Mouse (Mus musculus) lung, adult 2 months (tissue): ENCODE measurements at regions not wholly inside any gene's neighbourhood (a gene's known extent, or its start where the extent isn't known, plus 50 kb on each side); places are given as distances from the start of the nearest gene placed in this dataset.

ENCODE experiments used
- DNase-seq: peaks from one replicate; pipeline ENCODE4 v3.0.0; 2022
- H3K4me1 ChIP-seq: fragments of 200-500 bp; 2 replicates; pipeline ENCODE4 v1.6.1; 2011; ENCODE audit warnings: low read length; ENCODE audit not compliant: control insufficient read depth, insufficient read depth
- H3K4me3 ChIP-seq: fragments of 200-500 bp; replicated peaks from 2 replicates; pipeline ENCODE3; 2011; ENCODE audit warnings: low read depth, mild to moderate bottlenecking, control low read depth, low read length; ENCODE audit errors: extremely low read depth
- CTCF ChIP-seq: fragments of 200-500 bp; IDR thresholded peaks from 2 replicates; pipeline ENCODE4 v1.5.1; 2011; ENCODE audit warnings: mild to moderate bottlenecking, low read length, control low read depth; ENCODE audit not compliant: insufficient read depth
- POLR2A ChIP-seq: fragments of 200-500 bp; IDR thresholded peaks from 2 replicates; pipeline ENCODE4 v1.6.1; 2011; ENCODE audit warnings: low read depth, mild to moderate bottlenecking, control low read depth, low read length, borderline replicate concordance; ENCODE audit errors: extremely low read depth
- WGBS: fragments of 180-500 bp; shearing (Covaris S2); methylation state at CpG from one replicate; pipeline ENCODE4 v1.1.7; 2018; 5-methylcytosine and 5-hydroxymethylcytosine counted together

DNA sequence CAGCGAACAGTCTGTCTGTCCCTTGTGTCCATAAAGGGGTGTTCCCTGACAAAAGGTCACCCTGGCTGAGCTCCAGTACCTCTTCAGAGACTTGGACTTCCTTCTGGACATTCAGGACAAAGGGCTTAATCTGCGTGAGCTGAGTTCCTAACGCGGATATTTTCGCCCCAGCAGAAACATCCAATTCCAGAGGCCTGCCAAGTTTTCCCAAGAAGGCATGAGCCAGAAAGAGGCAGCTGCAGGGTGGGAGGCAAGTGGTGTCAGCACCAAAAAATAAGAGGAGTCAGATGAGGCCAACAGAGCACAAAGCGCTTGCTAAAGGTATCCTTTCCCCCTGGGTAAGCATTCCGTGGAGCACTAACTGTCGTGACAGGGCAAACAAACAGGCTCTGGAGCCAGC lies 216.9 kb upstream of the Ccdc122 start:
- H3K4me1 ChIP-seq: peaks cover 16% of the 10 kb centered on the region
- DNase-seq: peak; percentile 71
- no peak overlapping the region for H3K4me3 ChIP-seq
- WGBS: 10% methylated on average over 8 of the region's 8 CpGs
- TF ChIP-seq CTCF (no peak), POLR2A (no peak)

- WGBS: 30% methylated on average over 10 of the region's 10 CpGs
- Histone ChIP-seq H3K4me1 (peaks cover 16% of the 10 kb centered on the region), H3K4me3 (peak overlapping the region; percentile 27)
- peak; percentile 65 for DNase-seq
- TF ChIP-seq CTCF (no peak), POLR2A (0 out of 2 replicates have a peak, but pooled peaks have one; percentile 34)
Observed at GRCm38 (mm10) chr14:76818256-76819010, 218.1 kb upstream of the Ccdc122 start.

GRCm38 (mm10) chr14:76817189-76817772 lies 219.3 kb upstream of the Ccdc122 start:
- Histone ChIP-seq H3K4me1 (peaks cover 16% of the 10 kb centered on the region), H3K4me3 (no peak overlapping the region)
- DNase-seq: peak; percentile 43
- no peak for TF ChIP-seq CTCF
- TF ChIP-seq POLR2A: no peak
- 66% methylated on average over 5 of the region's 5 CpGs for WGBS

DNA sequence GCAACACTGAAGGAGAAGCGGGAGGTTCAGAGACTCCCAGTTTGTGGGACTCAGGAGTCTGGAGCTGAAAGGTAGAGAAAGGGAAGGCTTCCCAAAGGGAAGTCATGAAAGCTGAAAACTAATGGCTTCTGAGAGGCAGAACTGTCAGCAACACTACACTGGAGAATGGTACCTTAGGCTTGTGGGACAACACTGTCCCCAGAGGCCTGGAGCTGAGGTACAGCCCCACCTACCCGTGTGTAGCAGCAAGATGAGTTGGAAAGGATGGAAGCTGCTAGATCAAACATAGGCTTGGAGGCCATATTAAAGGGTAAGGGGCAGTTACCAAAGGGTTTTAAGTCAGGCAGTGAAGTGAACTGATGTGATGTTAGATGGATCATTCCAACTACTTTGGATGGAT lies 219.9 kb upstream of the Ccdc122 start:
- Histone ChIP-seq H3K4me3 (no peak overlapping the region), H3K4me1 (peaks cover 16% of the 10 kb centered on the region)
- TF ChIP-seq POLR2A (no peak), CTCF (no peak)
- 79% methylated on average over 2 of the region's 2 CpGs for WGBS
- DNase-seq: no peak

DNA sequence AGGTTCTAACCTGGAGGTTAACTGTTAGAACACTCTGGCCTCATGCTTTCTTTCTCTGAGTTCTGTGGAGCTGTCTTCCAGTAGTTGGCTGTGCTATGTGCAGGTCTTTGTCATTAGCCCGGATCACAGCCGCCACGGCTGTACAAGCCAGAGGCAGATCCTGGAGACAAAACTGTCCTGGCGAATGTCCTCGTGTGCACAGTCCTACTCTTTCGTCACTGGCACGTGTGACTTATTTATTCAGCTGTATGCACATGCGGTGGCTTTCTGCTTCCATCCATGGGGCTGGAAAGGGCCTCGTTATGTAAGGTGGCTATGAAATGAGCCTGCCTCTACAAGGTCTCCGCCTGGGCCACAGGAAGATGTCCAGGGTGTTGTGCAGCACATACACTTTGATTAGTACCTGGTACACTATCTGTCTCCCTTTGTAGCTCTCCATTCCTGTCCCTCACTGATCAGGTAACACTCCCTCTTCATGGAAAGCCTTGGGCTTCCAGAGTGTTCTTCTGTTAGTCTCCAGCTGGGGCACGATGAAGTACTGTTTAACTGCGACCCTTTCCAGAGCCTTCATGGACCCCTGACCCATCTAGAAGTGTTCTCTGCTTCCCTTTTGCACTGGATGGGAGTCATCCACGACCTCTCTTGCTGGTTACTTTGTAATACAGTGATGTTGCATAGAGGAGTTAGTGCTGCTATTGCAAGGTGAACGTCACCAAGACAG lies 224.3 kb upstream of the Ccdc122 start:
- TF ChIP-seq CTCF: no peak
- no peak for TF ChIP-seq POLR2A
- H3K4me3 ChIP-seq: no peak overlapping the region
- H3K4me1 ChIP-seq: peaks cover 1% of the 10 kb centered on the region; the same call in 1 of the 2 replicates
- DNase-seq: no peak
- 71% methylated on average over 14 of the region's 14 CpGs for WGBS

DNA sequence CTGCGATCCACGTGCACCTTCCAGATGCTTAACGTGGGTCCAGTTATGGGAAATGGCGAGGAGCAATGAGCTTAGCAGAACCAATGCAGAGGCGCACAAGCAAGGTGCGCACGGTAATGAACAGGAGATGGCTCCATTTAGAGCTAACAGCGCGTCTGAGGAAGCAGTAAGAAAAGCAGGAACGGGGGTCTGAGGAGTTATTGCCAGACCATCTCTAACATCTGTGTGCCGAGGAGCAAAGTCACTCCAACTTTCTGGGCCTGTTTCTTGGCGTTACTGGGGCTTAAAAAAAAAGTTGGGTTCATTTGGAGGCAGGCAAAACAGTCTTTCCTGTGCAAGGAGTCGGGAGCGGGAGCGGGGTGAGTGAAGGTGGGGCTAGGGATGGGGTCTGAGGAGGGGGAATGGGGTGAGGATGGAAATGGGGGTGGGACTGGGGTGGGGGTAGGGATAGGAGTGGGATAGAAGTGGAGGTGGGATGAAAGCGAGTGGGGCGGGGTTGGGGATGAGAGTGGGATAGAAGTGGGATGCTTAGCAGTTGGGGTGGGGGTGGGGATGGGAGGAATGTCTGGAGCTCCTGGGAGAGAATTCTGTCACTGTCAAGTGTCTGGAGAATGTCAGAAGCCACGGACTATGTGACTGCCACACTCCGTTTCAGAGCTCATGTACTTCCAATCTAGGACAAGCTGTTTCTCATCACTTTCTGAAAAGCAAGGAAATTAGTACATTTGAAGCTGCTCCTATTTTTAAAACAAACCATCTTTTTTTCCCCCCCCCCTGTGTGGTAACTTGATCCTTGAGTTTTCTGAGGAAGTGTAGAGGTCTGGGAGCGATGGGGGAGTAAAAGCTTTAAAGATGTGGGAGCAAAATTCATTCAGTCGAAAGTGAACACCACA lies 225.6 kb upstream of the Ccdc122 start:
- no peak overlapping the region for H3K4me3 ChIP-seq
- DNase-seq: no peak
- H3K4me1 ChIP-seq: no peaks in the 10 kb centered on the region; the same call in 1 of the 2 replicates
- TF ChIP-seq POLR2A: no peak
- TF ChIP-seq CTCF: no peak
- WGBS: 52% methylated on average over 21 of the region's 21 CpGs

DNA sequence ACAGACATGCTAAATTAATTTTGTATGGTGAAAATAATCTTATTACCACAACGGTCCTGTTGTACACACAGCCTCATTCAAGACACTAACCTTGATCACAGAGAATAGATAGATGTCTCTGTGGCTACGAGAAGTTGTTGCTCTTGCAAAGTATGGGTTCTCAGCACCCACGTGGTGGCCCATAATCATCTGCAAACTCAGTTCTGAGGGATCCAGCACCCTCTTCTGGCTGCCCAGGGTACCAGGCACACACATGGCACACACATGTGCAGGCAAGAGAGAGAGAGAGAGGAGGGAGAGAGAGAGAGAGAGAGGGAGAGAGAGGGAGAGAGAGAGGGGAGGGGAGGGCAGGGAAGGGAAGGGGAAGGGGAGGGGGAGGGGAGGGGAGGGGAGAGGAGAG lies 226.5 kb upstream of the Ccdc122 start:
- Histone ChIP-seq H3K4me3 (no peak overlapping the region), H3K4me1 (peaks cover 2% of the 10 kb centered on the region; the same call in 1 of the 2 replicates)
- TF ChIP-seq CTCF: no peak
- TF ChIP-seq POLR2A: no peak
- 90% methylated on average over 3 of the region's 3 CpGs for WGBS
- no peak for DNase-seq

GRCm38 (mm10) chr14:76809411-76809810 lies 227.2 kb upstream of the Ccdc122 start:
- DNase-seq: no peak
- peaks cover 4% of the 10 kb centered on the region for H3K4me1 ChIP-seq
- no peak for TF ChIP-seq CTCF
- TF ChIP-seq POLR2A: no peak
- 96% methylated on average over 7 of the region's 7 CpGs for WGBS
- no peak overlapping the region for H3K4me3 ChIP-seq

DNA sequence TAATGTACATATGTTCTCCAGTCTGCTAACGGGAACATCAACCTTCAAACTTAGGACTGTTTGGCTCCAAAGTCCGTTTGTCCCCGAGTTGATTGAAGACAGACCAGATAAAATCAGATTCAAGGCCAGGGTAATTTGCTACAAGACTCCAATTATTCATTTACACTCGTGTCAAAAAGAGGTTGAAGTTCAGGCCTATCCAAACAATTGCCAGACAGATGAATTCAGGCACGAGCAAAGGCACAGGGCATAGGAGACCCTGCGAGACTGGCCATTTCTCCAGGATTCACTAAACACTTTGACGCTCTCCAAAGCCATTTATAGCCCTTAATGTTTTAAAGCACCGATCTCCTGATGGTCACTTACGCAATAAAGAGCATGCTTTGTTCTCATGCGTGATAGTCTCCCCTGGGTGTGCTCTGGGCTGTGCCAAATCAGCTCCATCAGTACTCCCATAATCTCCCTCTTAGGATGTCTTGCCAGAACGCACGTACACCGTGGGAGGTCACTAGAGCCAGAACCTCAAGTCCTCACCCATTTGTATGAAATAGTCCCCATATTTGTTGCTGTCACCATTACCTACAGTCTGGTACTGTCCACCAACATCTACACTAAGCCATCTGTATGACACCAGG lies 231.3 kb upstream of the Ccdc122 start:
- no peak for TF ChIP-seq CTCF
- no peak for TF ChIP-seq POLR2A
- H3K4me3 ChIP-seq: no peak overlapping the region
- no peak for DNase-seq
- peaks cover 8% of the 10 kb centered on the region for H3K4me1 ChIP-seq
- WGBS: 45% methylated on average over 13 of the region's 13 CpGs
